Mouse (Mus musculus) G1E (cell line): ENCODE data around the gene Prss43.

Source experiments
- CTCF ChIP-seq: IDR thresholded peaks from 2 replicates; pipeline ENCODE4 v1.5.1; 2012; ENCODE audit warnings: low read depth, low read length, inconsistent platforms, mixed read lengths
- GATA1 ChIP-seq: IDR thresholded peaks from 2 replicates; pipeline ENCODE4 v1.6.1; 2012; ENCODE audit warnings: borderline replicate concordance, low read length, inconsistent platforms, mixed read lengths
- GATA2 ChIP-seq: IDR thresholded peaks from 2 replicates; pipeline ENCODE4 v1.6.1; 2012; ENCODE audit warnings: low read depth, low read length, inconsistent platforms, borderline replicate concordance

GRCm38 (mm10) chr9:110840905-110841304 lies 14.4 kb downstream of the Prss43 start:
- no peak for TF ChIP-seq CTCF
- no peak for TF ChIP-seq GATA1
- no peak for TF ChIP-seq GATA2
